Mouse (Mus musculus): ENCODE results near the gene Brpf3.
"Not testable (repeated sequence)": the region's sequence is repeated elsewhere in the genome, so short reads cannot be mapped to it uniquely, and the experiment has no call there.

The Brpf3 gene

DNA sequence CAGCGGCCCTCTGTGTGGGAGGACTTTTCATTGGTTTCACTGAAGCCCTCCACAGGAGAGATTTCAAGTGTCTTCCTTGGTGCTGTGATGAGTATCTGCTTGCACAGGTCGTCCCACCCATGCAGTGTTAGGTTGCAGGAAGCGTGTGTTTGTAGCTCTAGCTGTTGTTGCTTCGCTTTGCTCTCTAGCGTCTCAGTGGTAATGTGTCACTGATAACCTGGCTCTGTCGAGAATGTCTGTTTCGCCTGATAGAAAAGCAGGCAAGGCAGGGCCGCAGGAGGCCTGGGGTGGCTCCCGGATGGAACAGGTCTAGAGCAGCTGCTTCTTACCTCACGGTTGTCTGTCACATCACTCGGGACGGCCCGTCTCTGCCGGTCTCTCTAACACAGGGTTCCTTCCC lies 28.2 kb downstream of the Brpf3 start:
- peak; percentile 21 for DNase-seq (ENCODE audit: low spot score)

DNA sequence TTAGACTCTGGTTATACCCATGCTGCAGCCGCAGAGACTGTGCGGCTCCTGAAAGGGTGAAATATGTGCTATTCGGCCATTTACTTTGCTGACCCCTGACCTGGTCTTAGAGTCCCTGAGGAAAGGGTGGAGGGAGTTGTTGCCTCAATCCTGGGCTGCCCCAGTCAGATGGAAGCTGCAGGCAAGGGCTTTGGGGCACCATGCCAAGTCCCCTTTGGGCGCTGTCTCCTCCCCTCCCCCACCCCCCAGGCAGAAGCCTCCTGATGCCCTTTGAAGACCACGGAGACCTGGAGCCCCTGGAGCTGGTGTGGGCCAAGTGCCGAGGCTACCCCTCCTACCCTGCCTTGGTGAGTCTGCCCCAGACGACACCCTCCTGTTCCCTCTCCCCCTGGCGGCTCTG lies 30.2 kb downstream of the Brpf3 start:
- peak; percentile 28 for DNase-seq (ENCODE audit: low spot score)

DNA sequence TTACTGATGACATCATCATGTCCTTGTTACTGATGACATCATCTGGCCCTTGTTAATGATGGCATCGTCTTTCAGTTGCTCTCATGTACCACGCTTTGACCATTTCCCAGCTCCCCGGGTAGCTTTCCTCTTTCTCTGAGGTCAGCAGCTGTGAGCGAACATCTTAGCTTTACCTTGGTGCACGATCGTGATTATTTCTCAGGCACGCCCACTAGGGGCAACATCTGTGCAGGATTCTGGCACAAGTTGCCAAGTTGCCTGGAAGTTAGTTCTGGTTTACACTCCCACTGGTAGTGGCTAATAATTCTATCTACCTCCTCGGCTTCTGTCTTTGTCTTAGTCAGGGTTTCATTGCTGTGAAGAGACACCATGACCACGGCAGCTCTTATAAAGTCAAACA lies 31.1 kb downstream of the Brpf3 start:
- DNase-seq (ENCODE audit: low spot score) = no peak

DNA sequence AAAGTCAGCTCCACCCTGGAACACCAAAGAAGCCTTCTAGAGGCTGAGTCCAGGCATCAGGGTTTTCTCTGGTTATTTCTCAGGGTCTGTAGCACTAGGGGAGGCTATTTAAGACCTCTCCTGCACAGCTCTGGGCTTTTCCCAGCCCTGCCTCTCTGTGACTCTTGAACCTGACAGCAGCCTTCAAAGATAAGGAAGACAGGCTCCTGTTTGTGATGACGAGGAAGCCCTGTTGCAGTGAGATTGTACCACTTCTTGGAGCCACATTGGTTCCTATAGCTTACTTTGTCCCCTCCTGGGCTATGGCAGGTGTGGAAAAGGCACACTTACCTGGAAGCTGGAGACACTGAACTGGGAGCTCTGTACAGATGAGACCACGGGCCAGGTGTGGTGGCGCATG lies 32.0 kb downstream of the Brpf3 start:
- peak; percentile 27 for DNase-seq (ENCODE audit: low spot score)

DNA sequence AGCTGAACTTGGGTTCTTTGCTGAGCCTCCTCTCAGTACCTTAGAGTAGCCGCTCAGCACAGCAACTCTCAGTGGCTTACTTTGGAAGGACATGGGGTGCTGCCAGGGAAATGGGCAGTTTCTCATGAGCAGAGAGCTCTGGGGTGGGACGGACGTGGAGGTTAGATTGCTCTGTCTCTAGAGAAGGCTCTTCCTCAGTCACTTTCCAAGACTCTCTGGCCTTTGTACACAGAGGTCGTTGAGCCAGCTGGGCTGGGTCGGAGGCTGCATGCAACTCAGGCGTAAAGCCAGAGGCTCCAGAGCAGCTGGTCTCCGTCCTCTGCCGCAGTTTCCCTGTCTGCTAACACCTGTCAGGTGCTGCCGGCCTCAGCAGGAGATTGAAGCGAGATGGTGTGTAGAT lies 33.8 kb downstream of the Brpf3 start:
- no peak for DNase-seq (ENCODE audit: low spot score)

DNA sequence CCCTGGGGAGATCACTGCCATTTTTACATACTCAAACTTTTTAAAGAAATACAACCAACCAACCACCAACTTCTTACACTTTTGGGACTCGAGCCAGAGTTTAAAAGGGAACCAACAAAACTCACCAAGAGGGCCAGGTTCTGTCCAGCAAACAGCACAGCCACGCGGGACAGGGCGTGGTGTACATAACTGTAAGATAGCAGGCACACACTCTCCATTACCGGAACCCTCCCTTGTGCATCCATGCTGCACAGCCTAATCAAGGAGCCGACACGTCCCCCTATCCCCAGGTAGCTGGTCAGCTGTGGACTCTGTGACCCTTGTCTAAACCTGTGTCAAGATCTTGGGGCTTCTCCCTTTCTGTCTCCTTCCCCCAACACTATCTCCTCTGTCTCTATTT lies 37.0 kb downstream of the Brpf3 start:
- no peak for DNase-seq (ENCODE audit: low spot score)

DNA sequence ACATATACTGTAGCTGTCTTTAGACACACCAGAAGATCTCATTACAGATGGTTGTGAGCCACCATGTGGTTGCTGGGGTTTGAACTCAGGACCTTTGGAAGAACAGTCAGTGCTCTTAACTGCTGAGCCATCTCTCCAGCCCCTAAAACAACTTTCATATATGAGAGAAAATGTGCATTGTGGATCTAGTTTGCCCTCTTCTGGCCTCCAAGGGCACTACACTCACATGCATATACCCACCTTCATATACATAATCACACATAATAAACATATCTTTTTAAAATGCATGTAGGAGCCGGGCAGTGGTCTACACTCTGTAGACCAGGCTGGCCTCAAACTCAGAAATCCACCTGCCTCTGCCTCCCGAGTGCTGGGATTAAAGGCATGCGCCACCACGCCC lies 41.1 kb downstream of the Brpf3 start:
- DNase-seq (ENCODE audit: low spot score) = not testable (repeated sequence)

DNA sequence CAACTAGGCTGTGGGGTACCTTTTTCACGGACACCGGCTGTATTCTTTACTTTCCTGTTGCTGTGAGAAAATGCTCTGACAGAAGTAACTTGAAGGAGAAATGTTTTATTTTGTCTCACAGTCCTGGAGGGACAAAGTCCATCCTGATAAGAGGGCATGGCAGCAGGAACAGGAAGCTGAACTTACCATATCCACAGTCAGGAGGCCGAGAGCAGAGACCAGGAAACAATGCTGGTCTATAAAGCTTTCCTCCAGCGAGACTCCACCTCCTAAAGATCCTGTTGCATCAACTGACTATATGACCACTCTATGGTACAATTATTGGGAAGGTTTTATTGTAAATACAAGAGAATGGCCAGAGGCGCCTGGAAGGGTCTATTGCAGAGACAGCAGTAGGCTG lies 42.8 kb downstream of the Brpf3 start:
- DNase-seq (ENCODE audit: low spot score) = no peak

DNA sequence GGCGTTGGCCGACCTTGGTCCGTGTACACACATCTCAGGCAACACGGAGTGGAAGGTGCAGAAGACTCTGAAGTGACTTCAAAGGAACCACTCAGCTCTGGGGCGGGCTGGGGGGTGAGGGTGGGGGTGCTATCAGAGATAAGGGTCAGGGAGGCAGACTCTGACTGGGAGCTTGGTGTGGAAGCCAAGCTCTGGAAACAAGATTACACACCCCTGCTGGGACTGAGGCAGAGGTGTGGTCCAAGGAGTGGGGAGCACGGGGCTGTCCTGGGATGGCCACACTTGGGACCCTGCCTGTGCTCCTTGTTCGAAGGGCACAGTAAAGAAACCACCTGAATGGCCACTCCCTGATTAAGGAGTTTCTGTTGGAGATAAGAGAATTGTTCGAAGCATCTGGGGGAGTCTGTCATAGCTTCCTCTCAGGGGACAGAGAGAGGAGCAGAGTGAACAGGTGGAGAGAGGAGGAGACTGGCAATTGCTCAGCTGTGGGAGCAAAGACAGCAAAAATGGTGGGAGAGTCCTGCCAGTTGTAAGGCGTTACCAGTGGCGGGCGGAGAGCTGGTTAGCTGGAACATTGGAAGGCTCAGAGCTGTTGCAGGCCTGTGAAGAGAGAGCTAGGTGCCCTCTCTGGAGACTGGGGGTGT lies 46.2 kb downstream of the Brpf3 start:
- no peak for DNase-seq (ENCODE audit: low spot score)

DNA sequence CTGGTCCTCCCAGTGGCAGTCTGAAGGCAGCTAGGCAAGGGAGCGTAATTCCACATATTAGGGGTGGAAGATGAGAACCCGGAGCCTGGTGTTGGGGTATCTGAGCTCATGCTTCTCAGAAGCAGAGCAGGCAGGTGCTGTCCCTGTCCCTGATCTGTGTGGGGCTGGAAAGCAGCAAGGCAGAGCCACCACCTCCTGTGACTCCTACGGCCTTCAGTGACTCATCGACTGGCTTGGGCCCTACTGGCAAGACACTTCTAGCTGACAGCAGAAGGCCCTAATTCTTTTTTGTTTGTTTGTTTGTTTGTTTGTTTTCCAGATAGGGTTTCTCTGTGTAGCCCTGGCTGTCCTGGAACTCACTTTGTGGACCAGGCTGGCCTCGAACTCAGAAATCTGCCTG lies 49.6 kb downstream of the Brpf3 start:
- DNase-seq (ENCODE audit: low spot score) = no peak

DNA sequence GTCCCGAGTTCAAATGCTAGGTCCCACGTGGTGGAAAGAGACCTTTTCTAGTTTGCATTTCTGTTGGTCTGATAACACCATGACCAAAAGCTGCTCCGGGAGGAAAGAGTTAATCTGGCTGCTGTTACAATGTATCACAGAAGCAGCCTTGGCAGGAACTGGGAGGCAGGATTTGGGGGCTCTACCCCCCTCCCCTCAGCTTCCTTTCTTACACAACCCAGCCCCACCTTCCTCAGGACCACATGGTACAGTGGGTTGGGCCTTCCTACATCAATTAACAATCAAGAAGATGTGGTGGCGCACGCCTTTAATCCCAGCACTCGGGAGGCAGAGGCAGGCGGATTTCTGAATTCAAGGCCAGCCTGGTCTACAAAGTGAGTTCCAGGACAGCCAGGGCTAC lies 53.5 kb downstream of the Brpf3 start:
- DNase-seq (ENCODE audit: low spot score) = no peak

DNA sequence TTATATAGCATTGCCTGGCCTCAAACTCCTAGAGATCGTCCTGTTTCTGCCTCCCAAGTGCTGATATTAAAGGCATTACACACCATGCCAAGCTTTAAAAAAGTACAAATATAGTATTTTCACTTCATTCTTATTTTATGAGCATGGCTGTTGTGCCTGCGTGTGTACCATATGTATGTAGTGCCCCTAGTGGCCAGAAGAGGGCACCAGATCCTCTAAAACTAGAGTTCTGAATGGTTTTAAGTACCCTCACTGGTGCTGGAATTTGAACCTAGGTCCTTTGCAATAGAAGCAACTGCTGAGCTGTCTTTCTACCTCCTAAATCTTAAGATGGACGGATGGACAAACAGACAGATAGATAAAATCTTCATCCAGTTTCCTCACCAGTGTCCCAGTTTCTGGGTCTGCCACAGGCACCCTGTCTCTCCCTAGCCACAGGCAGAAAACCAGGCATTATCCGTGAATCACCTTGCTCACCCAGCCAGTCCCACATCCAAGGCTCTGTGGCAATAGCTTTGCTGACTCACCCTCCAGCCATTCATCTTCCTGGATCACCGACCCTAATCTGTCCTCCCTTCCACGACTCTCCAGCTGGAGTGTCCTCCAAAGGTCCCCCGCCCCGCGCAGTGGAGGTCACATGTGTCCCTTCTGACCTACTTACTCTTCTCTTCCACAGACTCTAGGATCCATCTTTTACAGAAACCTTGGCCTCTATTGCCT lies 54.4 kb downstream of the Brpf3 start:
- peak; percentile 36 for DNase-seq (ENCODE audit: low spot score)

DNA sequence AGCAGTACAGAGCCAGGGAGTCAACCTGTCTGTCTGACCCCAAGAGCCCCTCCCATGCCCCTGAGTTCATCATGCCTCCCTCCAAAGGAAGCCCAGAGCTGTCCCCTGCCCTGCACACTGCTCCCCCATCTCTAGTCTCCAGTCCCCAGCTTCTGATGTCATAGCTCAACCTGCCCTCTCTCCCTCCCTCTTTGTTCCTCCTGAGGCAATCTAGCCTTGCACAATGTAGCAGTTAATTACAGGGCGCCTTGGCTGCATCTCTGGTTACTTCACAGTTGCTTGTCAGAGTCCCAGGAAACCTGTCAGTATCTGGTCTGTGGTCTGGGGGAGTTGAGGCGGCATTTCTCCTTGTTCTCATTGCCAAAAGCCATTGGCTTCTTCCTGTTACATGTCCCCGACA lies 55.1 kb downstream of the Brpf3 start:
- no peak for DNase-seq (ENCODE audit: low spot score)

DNA sequence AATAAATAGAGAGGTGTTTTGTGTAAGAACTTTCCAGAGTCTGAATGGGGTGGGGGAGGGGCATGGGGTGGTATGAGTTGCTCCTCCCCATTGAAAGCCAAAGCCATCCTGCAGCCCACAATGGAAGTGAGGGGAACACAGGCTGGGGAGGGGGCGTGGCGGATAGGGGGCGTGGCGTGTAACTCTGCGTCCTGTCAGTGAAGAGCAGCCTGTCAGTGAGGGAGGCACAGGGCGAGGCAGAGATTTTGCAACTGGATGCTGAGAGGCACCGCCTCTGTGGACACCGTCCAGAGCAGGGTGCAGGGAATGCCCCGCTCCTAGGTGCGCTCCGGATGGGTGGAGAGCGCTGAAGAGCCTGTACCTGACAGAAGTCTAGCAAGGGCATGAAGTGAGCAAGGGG lies 57.3 kb downstream of the Brpf3 start, which contains the start of gene Pnpla1:
TSS of gene Pnpla1 (plus strand) at position 207 of the 400 bp plus-strand sequence.
- no peak for DNase-seq (ENCODE audit: low spot score)

DNA sequence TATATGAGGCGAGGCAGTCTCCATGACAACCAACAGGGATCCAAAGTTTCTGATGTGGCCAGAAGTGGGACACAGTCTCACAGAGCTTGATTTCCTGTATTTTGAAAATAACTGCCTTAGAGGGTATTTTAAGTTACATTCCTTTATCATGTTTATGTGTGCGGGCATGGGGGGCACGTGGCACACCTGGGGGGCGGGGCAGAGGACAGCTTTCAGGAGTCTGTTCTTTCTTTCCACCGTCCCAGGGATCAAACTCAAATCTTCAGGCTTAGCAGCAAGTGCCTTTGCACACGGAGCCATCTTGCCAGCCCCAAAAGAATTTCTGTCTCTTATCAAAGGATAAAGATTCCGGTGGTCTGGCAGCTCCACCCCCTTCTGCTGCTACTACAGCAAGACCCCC lies 63.0 kb downstream of the Brpf3 start:
- no peak for DNase-seq (ENCODE audit: low spot score)

DNA sequence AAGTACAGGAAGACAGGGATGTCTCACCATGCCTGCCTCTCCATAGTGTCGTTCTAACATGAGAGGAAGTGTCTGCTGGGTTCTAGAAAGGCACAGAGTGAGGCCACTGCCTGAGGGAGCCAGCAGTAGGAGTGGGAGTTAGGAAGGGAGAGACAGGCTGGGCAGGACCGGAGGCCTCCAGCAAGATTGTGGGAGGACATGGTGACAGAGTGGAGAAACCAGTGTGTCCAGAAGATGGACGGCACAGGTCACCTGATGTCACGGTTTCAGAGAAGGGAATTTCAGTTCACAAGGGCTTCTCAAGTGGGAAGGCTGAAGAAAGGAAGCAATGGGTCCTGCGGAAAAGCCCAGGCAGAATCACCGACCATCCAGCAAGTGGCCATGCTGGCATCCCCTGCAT lies 63.6 kb downstream of the Brpf3 start:
- DNase-seq (ENCODE audit: low spot score) = no peak

DNA sequence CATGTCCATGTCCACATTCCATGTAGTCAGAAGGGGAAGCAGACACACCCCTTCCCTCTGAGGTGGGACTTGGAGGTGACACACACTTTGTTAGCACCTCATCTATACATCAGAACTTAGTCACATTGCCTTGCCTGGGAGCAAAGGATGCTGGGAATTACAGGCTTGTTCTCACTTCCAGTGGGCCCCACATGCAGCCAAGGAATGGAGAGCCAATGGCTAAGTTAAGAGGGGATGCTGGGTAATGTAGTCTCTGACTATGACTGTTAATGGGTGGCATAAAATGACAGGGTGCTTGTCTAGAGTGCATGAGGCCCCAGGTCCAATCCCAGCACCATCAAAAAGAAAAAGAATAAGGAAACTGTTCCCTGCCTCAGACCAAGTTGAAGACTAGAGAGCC lies 66.0 kb downstream of the Brpf3 start:
- no peak for DNase-seq (ENCODE audit: low spot score)

DNA sequence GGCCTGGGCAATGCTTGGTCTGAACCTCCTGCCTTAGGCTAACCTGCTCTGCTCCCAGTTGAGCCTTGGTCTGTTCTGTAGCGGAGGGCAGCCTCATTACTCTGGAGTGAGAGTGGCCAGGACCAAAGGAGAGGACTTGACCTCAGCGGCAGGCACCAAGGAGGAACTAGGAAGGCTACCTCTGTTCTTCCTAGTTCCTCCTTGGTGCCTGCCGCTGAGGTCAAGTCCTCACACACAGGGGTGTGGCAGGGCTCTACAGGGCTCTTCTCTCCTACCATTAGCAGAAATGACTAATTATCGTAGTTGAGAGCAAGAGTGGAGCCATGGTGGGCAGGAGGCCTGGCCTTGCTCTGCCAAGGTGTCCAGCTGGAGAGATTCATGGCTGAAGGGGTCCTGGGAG lies 66.5 kb downstream of the Brpf3 start:
- no peak for DNase-seq (ENCODE audit: low spot score)

DNA sequence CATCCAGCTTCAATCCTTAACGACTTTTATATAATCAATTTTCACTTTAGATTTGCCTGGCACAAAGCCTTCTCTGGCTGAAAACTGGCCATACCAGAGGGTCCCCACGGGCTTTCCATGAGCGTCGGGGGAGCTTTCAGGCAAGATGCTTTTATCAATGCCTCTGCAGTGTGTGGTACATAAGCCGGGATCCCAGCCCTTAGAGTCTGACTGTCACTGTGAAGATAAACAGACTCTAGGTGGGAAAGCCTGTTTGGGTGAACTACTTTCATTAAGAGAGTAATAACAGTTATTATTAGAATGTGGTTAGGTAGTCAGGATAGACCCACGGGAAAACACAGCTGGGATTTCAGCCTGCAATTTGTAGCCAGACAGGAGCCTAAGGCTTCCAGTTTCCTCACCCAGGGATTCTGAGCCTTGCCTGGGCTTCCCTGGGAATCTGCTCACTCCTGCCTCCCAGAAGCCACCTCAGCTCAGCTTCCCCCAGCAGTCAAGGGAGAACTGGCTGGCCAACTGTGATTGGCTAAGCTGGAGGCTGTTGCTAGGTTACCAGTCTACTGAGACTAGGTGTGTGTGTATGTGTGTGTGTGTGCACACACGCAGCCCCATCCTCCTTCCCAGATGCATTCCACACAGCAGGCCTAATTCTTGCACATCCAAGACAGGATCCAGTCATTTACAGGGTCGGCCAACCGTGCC lies 68.7 kb downstream of the Brpf3 start:
- no peak for DNase-seq (ENCODE audit: low spot score)

DNA sequence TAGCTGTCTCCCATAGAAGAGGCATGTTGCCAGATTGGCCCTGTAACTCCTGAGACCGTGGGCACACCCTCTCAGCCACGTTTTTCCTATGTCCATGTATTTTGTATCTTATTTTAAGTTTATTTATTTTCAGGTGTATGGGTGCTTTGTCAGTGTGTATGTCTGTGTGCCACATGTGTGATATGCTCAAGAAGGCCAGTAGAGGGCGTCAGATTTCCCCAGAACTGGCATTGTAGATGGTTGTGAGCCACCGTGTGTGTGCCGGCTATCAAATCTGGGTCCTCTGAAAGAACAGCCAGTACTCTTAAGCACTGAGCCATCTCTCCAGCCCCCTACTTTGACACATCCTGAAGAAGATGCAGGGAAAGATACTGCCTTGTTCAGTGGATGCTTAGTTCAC lies 69.5 kb downstream of the Brpf3 start:
- DNase-seq (ENCODE audit: low spot score) = no peak

DNA sequence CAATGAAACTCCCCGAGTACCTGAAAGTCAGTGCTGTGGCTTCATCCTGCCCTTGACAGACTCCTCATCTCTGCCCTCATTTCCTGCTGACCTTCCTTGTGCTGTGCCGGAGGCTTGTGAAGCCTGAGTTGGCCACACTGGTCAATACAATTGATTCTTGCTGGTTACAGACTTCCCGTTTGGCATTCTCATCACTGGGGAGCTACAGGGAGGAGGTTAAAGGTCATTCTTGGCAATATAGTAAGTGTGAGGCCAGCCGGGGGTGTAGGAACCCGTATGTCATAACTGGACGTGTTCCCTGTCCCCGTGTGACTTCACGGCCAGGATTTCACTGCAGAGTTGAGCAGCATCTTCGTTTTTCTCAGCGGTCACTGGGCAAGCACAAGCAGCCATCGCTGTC lies 70.9 kb downstream of the Brpf3 start:
- no peak for DNase-seq (ENCODE audit: low spot score)

DNA sequence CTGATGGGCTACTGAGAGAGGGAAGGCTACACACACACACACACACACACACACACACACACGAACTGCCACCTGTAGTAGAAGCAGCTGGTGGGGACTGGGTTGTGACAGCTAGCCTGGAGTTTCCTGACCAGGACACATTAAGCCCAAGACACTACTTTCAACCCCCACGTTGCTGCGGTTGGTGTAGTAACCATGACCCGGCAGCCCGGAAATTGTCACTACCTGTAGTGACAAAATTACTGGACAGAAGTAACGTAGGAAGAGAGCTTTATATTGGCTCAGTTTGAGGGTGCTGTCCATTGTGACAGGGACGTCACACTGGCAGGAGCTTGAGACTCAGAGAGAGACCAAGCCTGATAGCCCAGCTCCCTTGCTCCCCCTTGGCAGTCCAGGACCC lies 71.4 kb downstream of the Brpf3 start:
- DNase-seq (ENCODE audit: low spot score) = no peak

DNA sequence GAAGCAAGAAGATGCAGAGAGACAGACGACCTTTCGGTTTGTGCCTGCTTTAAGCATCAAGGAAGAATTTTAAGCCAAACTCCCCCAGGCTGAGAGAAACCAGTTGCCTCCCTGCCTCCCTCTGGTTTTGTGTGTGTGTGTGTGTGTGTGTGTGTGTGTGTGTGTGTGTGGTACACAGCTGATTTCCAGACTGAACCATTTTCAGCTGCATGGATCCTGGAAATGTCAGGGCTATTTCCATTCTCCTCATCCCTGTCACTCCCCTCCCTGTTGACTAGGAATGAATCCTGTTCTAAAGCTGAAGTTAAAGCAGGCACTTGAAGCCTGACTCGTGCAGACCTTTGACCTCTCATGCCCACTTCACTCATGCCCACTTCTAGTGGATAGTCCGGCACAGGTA lies 73.3 kb downstream of the Brpf3 start:
- no peak for DNase-seq (ENCODE audit: low spot score)
